Mouse (Mus musculus) heart, embryonic 12.5 days (tissue): ENCODE measurements around the gene Il13. TPM values are rescaled to one million over a fixed set of nuclear protein-coding genes. Genes with fewer than 3 reads are reported as not detected.

Source experiments
- ATAC-seq: fragments of 200-750 bp; cut with Nextera tagmentation; 2 replicates; pipeline ENCODE4 v1.8.0; 2017; ENCODE audit warnings: moderate TSS enrichment, moderate library complexity; ENCODE audit not compliant: insufficient number of reproducible peaks, low FRiP score
- H3K27ac ChIP-seq: fragments of 300-500 bp; sonication (generic); 2 replicates; pipeline ENCODE4 v1.5.1; 2016; ENCODE audit warnings: mild to moderate bottlenecking, moderate library complexity; ENCODE audit not compliant: poor library complexity, severe bottlenecking
- H3K27me3 ChIP-seq: fragments of 300-500 bp; sonication (generic); replicated peaks from 2 replicates; pipeline ENCODE4 v1.6.1; 2016; ENCODE audit warnings: mild to moderate bottlenecking, moderate library complexity
- H3K36me3 ChIP-seq: fragments of 300-500 bp; sonication (generic); 2 replicates; pipeline ENCODE4 v1.6.1; 2016; ENCODE audit warnings: mild to moderate bottlenecking, moderate library complexity
- H3K4me1 ChIP-seq: fragments of 300-500 bp; sonication (generic); replicated peaks from 2 replicates; pipeline ENCODE4 v1.6.1; 2016; ENCODE audit warnings: mild to moderate bottlenecking
- H3K4me2 ChIP-seq: fragments of 300-500 bp; sonication (generic); 2 replicates; pipeline ENCODE4 v1.6.1; 2016; ENCODE audit warnings: mild to moderate bottlenecking, moderate library complexity
- H3K4me3 ChIP-seq: fragments of 300-500 bp; sonication (generic); 2 replicates; pipeline ENCODE4 v1.5.1; 2016; ENCODE audit warnings: mild to moderate bottlenecking
- H3K9ac ChIP-seq: fragments of 300-500 bp; sonication (generic); 2 replicates; pipeline ENCODE4 v1.6.1; 2016; ENCODE audit warnings: mild to moderate bottlenecking, moderate library complexity
- H3K9me3 ChIP-seq: fragments of 300-500 bp; sonication (generic); replicated peaks from 2 replicates; pipeline ENCODE4 v1.6.1; 2016; ENCODE audit warnings: mild to moderate bottlenecking, moderate library complexity
- WGBS: fragments of 180-500 bp; shearing (Covaris S2); methylation state at CpG from one replicate; pipeline ENCODE4 v1.1.7; 2016; 5-methylcytosine and 5-hydroxymethylcytosine counted together
- polyA plus RNA-seq: library from polyadenylated mRNA; unstranded; fragments of >200 nt; fragmentation: Nextera tagmentation; extraction: Ambion mirVana; gene quantifications from 2 replicates; pipeline ENCODE4 v1.2.1, GENCODE M21; 2016

Il13 gene
- polyA plus RNA-seq, 1 experiment from 2014 or later: not detected

- Histone ChIP-seq H3K27me3 (peaks cover 3% of the 10 kb centered on the region), H3K4me2 (no peak overlapping the region), H3K27ac (no peak overlapping the region), H3K36me3 (no peaks in the 10 kb centered on the region), H3K4me1 (peaks cover 10% of the 10 kb centered on the region), H3K9me3 (no peaks in the 10 kb centered on the region; the same call in 1 of the 2 replicates), H3K9ac (no peak overlapping the region), H3K4me3 (no peak overlapping the region)
- WGBS: 11% methylated on average over 1 of the region's 1 CpGs
- ATAC-seq: peak; percentile 65; the same call in 1 of the 2 replicates
These were observed 6.6 kb downstream of the Il13 start for GRCm38 (mm10) chr11:53627859-53628258.

GRCm38 (mm10) chr11:53626802-53627373 lies 7.6 kb downstream of the Il13 start:
- Histone ChIP-seq H3K4me1 (peaks cover 10% of the 10 kb centered on the region), H3K9ac (no peak overlapping the region; the same call in 1 of the 2 replicates), H3K27me3 (peaks cover 3% of the 10 kb centered on the region; the same call in 1 of the 2 replicates), H3K4me3 (no peak overlapping the region), H3K27ac (no peak overlapping the region), H3K36me3 (no peaks in the 10 kb centered on the region), H3K4me2 (0 out of 2 replicates have a peak overlapping the region, but pooled peaks have one; percentile 0), H3K9me3 (no peaks in the 10 kb centered on the region; the same call in 1 of the 2 replicates)
- ATAC-seq: no peak
- 55% methylated on average over 17 of the region's 17 CpGs for WGBS

GRCm38 (mm10) chr11:53624124-53624523 lies 10.4 kb downstream of the Il13 start:
- ATAC-seq: no peak
- H3K9me3 ChIP-seq: no peaks in the 10 kb centered on the region; the same call in 1 of the 2 replicates
- WGBS: 98% methylated on average over 2 of the region's 2 CpGs

GRCm38 (mm10) chr11:53623573-53623972 lies 10.9 kb downstream of the Il13 start:
- Histone ChIP-seq H3K4me1 (peaks cover 18% of the 10 kb centered on the region), H3K27me3 (peaks cover 3% of the 10 kb centered on the region; the same call in 1 of the 2 replicates), H3K4me3 (no peak overlapping the region), H3K36me3 (no peaks in the 10 kb centered on the region), H3K9ac (no peak overlapping the region), H3K9me3 (no peaks in the 10 kb centered on the region; the same call in 1 of the 2 replicates), H3K27ac (no peak overlapping the region), H3K4me2 (no peak overlapping the region)
- ATAC-seq: no peak
- 75% methylated on average over 9 of the region's 9 CpGs for WGBS

More at GRCm38 (mm10) chr11:53624124-53624523, 10.4 kb downstream of the Il13 start:
- Histone ChIP-seq H3K27ac (no peak overlapping the region), H3K9ac (no peak overlapping the region), H3K27me3 (peaks cover 3% of the 10 kb centered on the region; the same call in 1 of the 2 replicates), H3K4me1 (peaks cover 18% of the 10 kb centered on the region), H3K4me2 (no peak overlapping the region), H3K36me3 (no peaks in the 10 kb centered on the region), H3K4me3 (no peak overlapping the region)

- Histone ChIP-seq H3K9me3 (no peaks in the 10 kb centered on the region; the same call in 1 of the 2 replicates), H3K4me1 (peaks cover 18% of the 10 kb centered on the region), H3K27ac (no peak overlapping the region), H3K36me3 (no peaks in the 10 kb centered on the region), H3K4me3 (no peak overlapping the region), H3K9ac (no peak overlapping the region), H3K4me2 (no peak overlapping the region), H3K27me3 (peaks cover 3% of the 10 kb centered on the region; the same call in 1 of the 2 replicates)
- WGBS: 61% methylated on average over 6 of the region's 6 CpGs
- no peak for ATAC-seq
These were observed 12.1 kb downstream of the Il13 start for GRCm38 (mm10) chr11:53622440-53622806.

- Histone ChIP-seq H3K4me2 (no peak overlapping the region), H3K9ac (no peak overlapping the region), H3K4me1 (peaks cover 12% of the 10 kb centered on the region), H3K9me3 (no peaks in the 10 kb centered on the region; the same call in 1 of the 2 replicates), H3K4me3 (no peak overlapping the region), H3K36me3 (no peaks in the 10 kb centered on the region), H3K27ac (no peak overlapping the region), H3K27me3 (no peaks in the 10 kb centered on the region)
- WGBS: 79% methylated on average over 11 of the region's 11 CpGs
- ATAC-seq: no peak
These were observed 12.7 kb downstream of the Il13 start for GRCm38 (mm10) chr11:53621582-53622439.

GRCm38 (mm10) chr11:53620094-53620493 lies 14.4 kb downstream of the Il13 start:
- H3K9ac ChIP-seq: no peak overlapping the region
- ATAC-seq: no peak
- H3K4me2 ChIP-seq: no peak overlapping the region
- WGBS: 82% methylated on average over 4 of the region's 4 CpGs
- no peaks in the 10 kb centered on the region; the same call in 1 of the 2 replicates for H3K9me3 ChIP-seq
- peaks cover 11% of the 10 kb centered on the region; the same call in 1 of the 2 replicates for H3K4me1 ChIP-seq
- H3K27me3 ChIP-seq: no peaks in the 10 kb centered on the region
- H3K27ac ChIP-seq: no peak overlapping the region
- H3K4me3 ChIP-seq: no peak overlapping the region
- no peaks in the 10 kb centered on the region for H3K36me3 ChIP-seq

GRCm38 (mm10) chr11:53619428-53619827 lies 15.1 kb downstream of the Il13 start:
- ATAC-seq: no peak
- H3K4me1 ChIP-seq: peaks cover 12% of the 10 kb centered on the region; the same call in 1 of the 2 replicates
- H3K9ac ChIP-seq: no peak overlapping the region
- no peak overlapping the region for H3K4me3 ChIP-seq
- H3K27ac ChIP-seq: no peak overlapping the region
- H3K36me3 ChIP-seq: no peaks in the 10 kb centered on the region
- 55% methylated on average over 6 of the region's 6 CpGs for WGBS
- H3K27me3 ChIP-seq: no peaks in the 10 kb centered on the region
- H3K9me3 ChIP-seq: no peaks in the 10 kb centered on the region; the same call in 1 of the 2 replicates
- no peak overlapping the region for H3K4me2 ChIP-seq

- no peaks in the 10 kb centered on the region for H3K27me3 ChIP-seq
- no peaks in the 10 kb centered on the region for H3K36me3 ChIP-seq
- peaks cover 12% of the 10 kb centered on the region; the same call in 1 of the 2 replicates for H3K4me1 ChIP-seq
- no peak within 1 kb of the TSS for H3K9ac ChIP-seq
- no peak within 1 kb of the TSS for H3K4me3 ChIP-seq
- no peak within 1 kb of the TSS for H3K4me2 ChIP-seq
- WGBS: 57% methylated on average over 7 of the region's 7 CpGs
- H3K27ac ChIP-seq: no peak within 1 kb of the TSS
- no peaks in the 10 kb centered on the region for H3K9me3 ChIP-seq
- ATAC-seq: no peak
These were observed 15.8 kb downstream of the Il13 start, which contains the start of gene Il4 for GRCm38 (mm10) chr11:53618619-53619198. TSS of gene Il4 (minus strand) at chr11:53618669.

- Histone ChIP-seq H3K36me3 (no peaks in the 10 kb centered on the region), H3K9ac (no peak overlapping the region), H3K9me3 (no peaks in the 10 kb centered on the region), H3K4me3 (no peak overlapping the region), H3K4me2 (no peak overlapping the region), H3K27me3 (no peaks in the 10 kb centered on the region), H3K27ac (no peak overlapping the region), H3K4me1 (peaks cover 12% of the 10 kb centered on the region; the same call in 1 of the 2 replicates)
- no peak for ATAC-seq
- 62% methylated on average over 4 of the region's 4 CpGs for WGBS
These were observed 16.9 kb downstream of the Il13 start for GRCm38 (mm10) chr11:53617562-53618109.
